Mouse (Mus musculus): Measurements from ENCODE around the gene Zzef1.
A peak's percentile ranks its signal among the peaks of the same experiment; 100 is the strongest.

Gene Zzef1

GRCm38 (mm10) chr11:72957318-72957717 lies 161.3 kb downstream of the Zzef1 start:
- TF ChIP-seq POU5F1 (IDR thresholded peaks at IDR 0.05; ENCODE audit: borderline replicate concordance, low read length) = no peak
- Histone ChIP-seq H3K9me3 (ENCODE audit: low read length) (no peaks in the 10 kb centered on the region), H3K4me1 (replicated peaks; ENCODE audit: low read depth, low read length) (peaks cover 85% of the 10 kb centered on the region), H3K27me3 (ENCODE audit: insufficient read depth, low read length) (peaks cover 45% of the 10 kb centered on the region), H3K36me3 (ENCODE audit: insufficient read depth, low read length) (no peaks in the 10 kb centered on the region), H3K4me3 (replicated peaks; ENCODE audit: low read length) (no peak overlapping the region)

DNA sequence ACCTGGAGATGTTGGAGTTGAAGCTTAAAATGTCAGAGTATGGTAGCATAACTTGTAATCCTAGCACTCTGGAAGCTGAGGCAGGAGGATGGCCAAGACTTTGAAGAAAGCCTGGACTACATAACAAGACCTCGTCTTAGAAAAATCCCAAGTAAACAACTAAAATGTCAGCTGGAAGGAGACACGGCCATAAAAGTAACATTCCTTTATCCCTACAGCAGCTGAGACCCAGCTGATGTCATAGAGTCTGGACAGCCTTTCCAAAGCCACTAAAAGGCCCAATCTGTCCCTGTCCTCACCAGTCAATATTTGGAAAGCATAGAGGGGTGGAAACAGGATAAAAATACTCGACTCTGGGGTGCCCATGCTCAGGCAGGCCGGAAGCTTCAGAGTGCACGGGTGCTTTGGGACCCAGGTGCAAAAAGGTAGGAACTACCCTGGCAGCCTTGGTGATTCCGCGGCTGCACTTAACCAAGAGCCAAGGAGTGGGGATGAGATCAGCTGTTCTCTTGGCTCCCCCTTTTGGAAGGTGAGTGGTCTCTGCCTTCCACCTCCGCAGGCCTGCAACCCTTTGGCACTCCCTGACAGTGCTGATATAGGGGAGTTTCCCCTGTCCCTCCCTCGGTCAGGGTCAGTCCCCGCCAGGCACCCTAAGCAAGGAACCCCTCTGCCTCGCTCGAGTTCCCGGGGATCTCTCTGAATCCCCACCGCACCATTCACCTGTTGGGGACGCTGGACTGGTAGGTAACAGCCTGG lies 164.1 kb downstream of the Zzef1 start:
- peaks cover 72% of the 10 kb centered on the region for H3K4me1 ChIP-seq (replicated peaks; ENCODE audit: low read depth, low read length)
- no peaks in the 10 kb centered on the region for H3K9me3 ChIP-seq (ENCODE audit: low read length)
- H3K4me3 ChIP-seq (replicated peaks; ENCODE audit: low read length) = peak overlapping the region; percentile 82
- no peaks in the 10 kb centered on the region for H3K36me3 ChIP-seq (ENCODE audit: insufficient read depth, low read length)
- no peak for TF ChIP-seq CTCF (conservative IDR thresholded peaks at IDR 0.05; ENCODE audit: low read length)
- peaks cover 61% of the 10 kb centered on the region for H3K27me3 ChIP-seq (ENCODE audit: insufficient read depth, low read length)

DNA sequence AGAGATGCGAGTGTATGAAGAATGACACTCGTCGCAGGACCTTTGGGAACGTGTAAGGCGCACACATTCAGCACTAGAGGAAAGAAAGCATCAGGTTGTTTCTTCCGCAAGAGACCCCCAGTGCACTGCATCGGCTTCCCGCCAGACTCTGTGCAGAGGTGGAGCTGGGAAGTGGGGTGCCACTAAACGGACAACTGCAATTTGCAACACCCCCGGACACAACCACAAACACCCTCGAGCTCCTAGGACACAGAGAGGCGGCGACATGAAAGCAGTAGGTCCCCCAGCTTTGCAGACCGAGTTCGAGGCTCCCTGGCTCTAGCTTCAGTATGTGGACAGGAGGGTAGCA lies 164.7 kb downstream of the Zzef1 start:
- H3K4me1 ChIP-seq (replicated peaks; ENCODE audit: low read depth, low read length) = peaks cover 72% of the 10 kb centered on the region
- TF ChIP-seq NANOG (IDR thresholded peaks at IDR 0.05; ENCODE audit: borderline replicate concordance, low read length) (no peak), POU5F1 (IDR thresholded peaks at IDR 0.05; ENCODE audit: borderline replicate concordance, low read length) (no peak), CTCF (conservative IDR thresholded peaks at IDR 0.05; ENCODE audit: low read length) (no peak)
- H3K27me3 ChIP-seq (ENCODE audit: insufficient read depth, low read length) = peaks cover 57% of the 10 kb centered on the region
- no peaks in the 10 kb centered on the region for H3K9me3 ChIP-seq (ENCODE audit: low read length)
- H3K36me3 ChIP-seq (ENCODE audit: insufficient read depth, low read length) = no peaks in the 10 kb centered on the region
- peak overlapping the region; percentile 82 for H3K4me3 ChIP-seq (replicated peaks; ENCODE audit: low read length)

DNA sequence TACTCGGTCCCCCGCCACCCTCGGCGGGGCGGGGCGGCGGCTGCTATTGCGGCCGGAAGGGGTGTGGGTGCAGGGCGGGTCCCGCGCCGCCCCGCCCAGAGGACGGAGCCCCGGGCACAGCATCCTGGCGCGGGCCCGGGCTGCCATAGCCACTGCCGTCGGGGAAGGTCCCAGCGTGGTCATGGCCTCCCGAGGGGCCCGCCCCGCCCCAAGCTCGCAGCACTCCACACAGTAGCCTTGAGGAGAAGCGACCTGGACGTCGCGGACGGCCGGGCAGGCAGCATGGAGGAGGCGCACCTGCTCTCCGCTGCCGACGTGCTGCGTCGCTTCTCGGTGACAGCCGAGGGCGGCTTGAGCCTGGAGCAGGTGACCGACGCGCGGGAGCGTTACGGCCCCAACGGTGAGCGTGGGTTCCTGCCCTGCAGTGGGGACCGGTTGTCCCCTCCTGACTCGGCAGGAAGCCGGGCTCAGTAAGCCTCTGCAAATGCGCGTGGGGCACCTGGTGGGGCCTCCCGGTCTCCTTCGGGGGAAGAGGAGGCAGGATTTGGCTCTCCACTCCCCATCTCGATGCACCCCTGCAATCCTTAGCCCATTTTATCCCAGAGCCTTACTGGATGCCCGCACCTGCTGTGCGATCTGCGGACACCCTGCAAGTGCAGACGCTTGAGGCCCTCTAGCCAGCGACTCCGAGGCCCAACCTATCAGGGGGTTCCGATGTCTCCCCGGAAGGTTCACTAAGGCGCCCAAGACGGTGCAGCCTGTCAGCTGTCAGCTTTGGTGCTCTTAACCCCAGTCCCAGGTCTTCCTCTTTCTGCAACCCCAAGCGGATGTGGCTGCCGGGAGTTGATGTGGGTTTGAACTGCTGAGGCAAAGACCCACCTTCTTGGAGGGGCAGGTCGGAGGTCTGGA lies 165.3 kb downstream of the Zzef1 start, which contains the start of gene Atp2a3:
TSS of gene Atp2a3 (plus strand) at position 98 of the 909 bp plus-strand sequence.
- peaks cover 57% of the 10 kb centered on the region for H3K27me3 ChIP-seq (ENCODE audit: insufficient read depth, low read length)
- H3K36me3 ChIP-seq (ENCODE audit: insufficient read depth, low read length) = no peaks in the 10 kb centered on the region
- no peaks in the 10 kb centered on the region for H3K9me3 ChIP-seq (ENCODE audit: low read length)
- peak within 1 kb of the TSS; percentile 82 for H3K4me3 ChIP-seq (replicated peaks; ENCODE audit: low read length)
- TF ChIP-seq CTCF (conservative IDR thresholded peaks at IDR 0.05; ENCODE audit: low read length) = no peak
- TF ChIP-seq POU5F1 (IDR thresholded peaks at IDR 0.05; ENCODE audit: borderline replicate concordance, low read length) = no peak
- no peak for TF ChIP-seq NANOG (IDR thresholded peaks at IDR 0.05; ENCODE audit: borderline replicate concordance, low read length)
- peaks cover 69% of the 10 kb centered on the region for H3K4me1 ChIP-seq (replicated peaks; ENCODE audit: low read depth, low read length)

- Histone ChIP-seq H3K4me1 (replicated peaks; ENCODE audit: low read depth, low read length) (peaks cover 60% of the 10 kb centered on the region), H3K9me3 (ENCODE audit: low read length) (no peaks in the 10 kb centered on the region), H3K27me3 (ENCODE audit: insufficient read depth, low read length) (peaks cover 55% of the 10 kb centered on the region), H3K4me3 (replicated peaks; ENCODE audit: low read length) (no peak overlapping the region), H3K36me3 (ENCODE audit: insufficient read depth, low read length) (no peaks in the 10 kb centered on the region)
- TF ChIP-seq CTCF (conservative IDR thresholded peaks at IDR 0.05; ENCODE audit: low read length) (no peak), NANOG (IDR thresholded peaks at IDR 0.05; ENCODE audit: borderline replicate concordance, low read length) (no peak), POU5F1 (IDR thresholded peaks at IDR 0.05; ENCODE audit: borderline replicate concordance, low read length) (no peak)
Observed at GRCm38 (mm10) chr11:72962378-72962777, 166.4 kb downstream of the Zzef1 start.

DNA sequence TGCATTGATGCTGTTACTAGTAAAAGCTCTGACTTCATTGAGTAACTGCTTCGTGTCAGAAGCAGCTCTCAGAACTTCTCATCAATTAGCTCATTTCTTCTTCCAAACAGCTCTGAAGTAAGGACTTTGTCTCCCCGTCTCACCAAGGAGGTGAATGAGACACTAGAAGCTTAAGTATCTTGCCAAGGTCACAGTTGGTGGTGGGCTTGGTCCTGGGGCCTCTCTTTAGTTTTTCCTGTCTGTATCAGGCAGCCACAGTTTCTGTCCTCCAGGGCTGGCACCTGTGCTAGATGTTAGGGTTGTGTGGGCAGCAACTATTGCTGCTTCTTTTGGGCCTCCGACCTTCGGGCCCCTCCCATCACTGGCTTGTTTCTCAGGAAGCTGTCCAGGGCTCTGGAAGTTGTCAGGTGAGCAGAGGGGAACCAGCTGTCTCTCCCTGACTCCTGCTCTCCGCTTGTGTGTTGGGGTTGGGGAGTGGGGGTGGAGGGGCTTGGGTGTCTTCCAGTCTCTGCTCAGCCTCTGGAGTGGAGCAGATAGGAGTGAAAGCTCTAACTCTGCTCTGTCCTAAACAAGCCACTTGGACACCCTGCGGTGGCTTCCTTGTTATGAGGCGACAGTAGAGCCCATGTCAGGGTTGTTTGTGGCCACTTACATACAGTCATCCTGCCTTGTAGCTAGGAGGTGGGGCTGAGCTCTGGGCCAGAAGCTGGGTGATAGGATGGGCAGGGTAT lies 167.2 kb downstream of the Zzef1 start:
- H3K4me3 ChIP-seq (replicated peaks; ENCODE audit: low read length) = no peak overlapping the region
- no peak for TF ChIP-seq NANOG (IDR thresholded peaks at IDR 0.05; ENCODE audit: borderline replicate concordance, low read length)
- no peak for TF ChIP-seq CTCF (conservative IDR thresholded peaks at IDR 0.05; ENCODE audit: low read length)
- TF ChIP-seq POU5F1 (IDR thresholded peaks at IDR 0.05; ENCODE audit: borderline replicate concordance, low read length) = no peak
- H3K9me3 ChIP-seq (ENCODE audit: low read length) = no peaks in the 10 kb centered on the region
- H3K36me3 ChIP-seq (ENCODE audit: insufficient read depth, low read length) = no peaks in the 10 kb centered on the region
- peaks cover 55% of the 10 kb centered on the region for H3K4me1 ChIP-seq (replicated peaks; ENCODE audit: low read depth, low read length)
- peaks cover 51% of the 10 kb centered on the region for H3K27me3 ChIP-seq (ENCODE audit: insufficient read depth, low read length)

DNA sequence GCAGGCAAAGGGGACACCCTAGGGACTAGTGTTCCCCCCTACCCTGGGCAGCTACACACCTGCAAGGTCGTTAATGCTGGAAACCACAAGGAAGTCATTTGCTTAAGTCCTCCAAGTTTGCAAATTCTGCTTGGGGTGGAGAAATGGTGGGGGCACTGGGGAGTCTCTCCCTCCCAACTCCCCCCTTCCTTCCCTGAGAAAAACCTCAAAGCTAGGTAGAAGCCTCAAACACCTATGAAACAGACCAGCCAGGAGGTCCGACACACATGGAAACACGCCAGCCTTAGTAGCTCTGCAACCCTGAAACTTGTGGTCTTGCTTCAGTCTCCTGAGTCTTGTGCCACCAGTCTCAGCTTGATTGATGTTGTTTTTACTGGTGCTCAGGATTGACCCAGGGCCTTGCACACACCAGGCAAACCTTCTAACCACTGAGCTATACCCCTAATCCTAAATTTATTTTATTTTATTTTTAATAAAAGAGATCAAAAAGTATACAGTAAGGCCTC lies 167.8 kb downstream of the Zzef1 start:
- Histone ChIP-seq H3K36me3 (ENCODE audit: insufficient read depth, low read length) (no peaks in the 10 kb centered on the region), H3K4me3 (replicated peaks; ENCODE audit: low read length) (no peak overlapping the region), H3K27me3 (ENCODE audit: insufficient read depth, low read length) (peaks cover 50% of the 10 kb centered on the region), H3K9me3 (ENCODE audit: low read length) (no peaks in the 10 kb centered on the region), H3K4me1 (replicated peaks; ENCODE audit: low read depth, low read length) (peaks cover 51% of the 10 kb centered on the region)
- TF ChIP-seq CTCF (conservative IDR thresholded peaks at IDR 0.05; ENCODE audit: low read length) (no peak), POU5F1 (IDR thresholded peaks at IDR 0.05; ENCODE audit: borderline replicate concordance, low read length) (no peak)

- H3K4me1 ChIP-seq (replicated peaks; ENCODE audit: low read depth, low read length) = peaks cover 25% of the 10 kb centered on the region
- no peaks in the 10 kb centered on the region for H3K9me3 ChIP-seq (ENCODE audit: low read length)
- TF ChIP-seq NANOG (IDR thresholded peaks at IDR 0.05; ENCODE audit: borderline replicate concordance, low read length) (no peak), CTCF (conservative IDR thresholded peaks at IDR 0.05; ENCODE audit: low read length) (no peak), POU5F1 (IDR thresholded peaks at IDR 0.05; ENCODE audit: borderline replicate concordance, low read length) (no peak)
- peaks cover 7% of the 10 kb centered on the region for H3K27me3 ChIP-seq (ENCODE audit: insufficient read depth, low read length)
- H3K4me3 ChIP-seq (replicated peaks; ENCODE audit: low read length) = peak overlapping the region; percentile 37; the same call in 1 of the 2 replicates
- H3K36me3 ChIP-seq (ENCODE audit: insufficient read depth, low read length) = no peaks in the 10 kb centered on the region
Observed at GRCm38 (mm10) chr11:72974995-72975503, 179.0 kb downstream of the Zzef1 start.

Data from E14TG2a.4 (cell line).